Mouse (Mus musculus) liver, embryonic 14.5 days (tissue): ENCODE measurements at regions not wholly inside any gene's neighbourhood (a gene's known extent, or its start where the extent isn't known, plus 50 kb on each side); places are given as distances from the start of the nearest gene placed in this dataset.

ENCODE experiments used
- ATAC-seq: fragments of 200-750 bp; cut with Nextera tagmentation; 2 replicates; pipeline ENCODE4 v1.8.0; 2017; ENCODE audit warnings: moderate number of reproducible peaks, mild to moderate bottlenecking, moderate library complexity; ENCODE audit not compliant: insufficient read depth
- DNase-seq, 3 experiments: peaks; one replicate each; pipeline ENCODE4 v3.0.0-alpha.2; 2012 to 2013; ENCODE audit warnings: low read depth in 3 of 3, low spot score in 3 of 3
- H3K27ac ChIP-seq: fragments of 300-500 bp; sonication (generic); 2 replicates; pipeline ENCODE4 v1.5.1; 2014; ENCODE audit warnings: moderate library complexity, mild to moderate bottlenecking, control low read depth, inconsistent platforms
- H3K27me3 ChIP-seq: fragments of 300-500 bp; sonication (generic); 2 replicates; pipeline ENCODE4 v1.6.1; 2014; ENCODE audit warnings: mild to moderate bottlenecking, low read length, moderate library complexity; ENCODE audit not compliant: control insufficient read depth, insufficient read depth
- H3K36me3 ChIP-seq: fragments of 300-500 bp; sonication (generic); replicated peaks from 2 replicates; pipeline ENCODE4 v1.6.1; 2014; ENCODE audit warnings: low read depth; ENCODE audit not compliant: control insufficient read depth, insufficient read depth
- H3K4me1 ChIP-seq, 2 experiments: fragments of 200-500 bp in 1 of 2; fragments of 300-500 bp in 1 of 2; sonication (generic) in 1 of 2; replicated peaks; 2 replicates each; pipeline ENCODE4 v1.6.1; 2012 to 2014; ENCODE audit warnings: antibody characterized with exemption in 1 of 2, inconsistent platforms in 1 of 2, low read length in 1 of 2; ENCODE audit not compliant: control insufficient read depth in 2 of 2, insufficient read depth in 2 of 2
- H3K4me2 ChIP-seq: fragments of 300-500 bp; sonication (generic); 2 replicates; pipeline ENCODE4 v1.6.1; 2014; ENCODE audit warnings: low read depth, mild to moderate bottlenecking, control low read depth, moderate library complexity
- H3K4me3 ChIP-seq, 2 experiments: fragments of 200-500 bp in 1 of 2; fragments of 300-500 bp in 1 of 2; sonication (generic) in 1 of 2; 2 replicates each; pipeline ENCODE4 v1.5.1; 2012 to 2014; ENCODE audit warnings: low read depth in 2 of 2, low read length in 2 of 2, mild to moderate bottlenecking in 2 of 2, control low read depth in 1 of 2, inconsistent platforms in 1 of 2, moderate library complexity in 1 of 2; ENCODE audit not compliant: insufficient read depth in 1 of 2
- H3K9ac ChIP-seq: fragments of 300-500 bp; sonication (generic); replicated peaks from 2 replicates; pipeline ENCODE4 v1.6.1; 2014; ENCODE audit warnings: mild to moderate bottlenecking, control low read depth, moderate library complexity
- H3K9me3 ChIP-seq: fragments of 300-500 bp; sonication (generic); 2 replicates; pipeline ENCODE4 v1.6.1; 2016; ENCODE audit warnings: low read length, mixed read lengths; ENCODE audit not compliant: control insufficient read depth
- CTCF ChIP-seq: IDR thresholded peaks from 2 replicates; pipeline ENCODE4 v1.5.1; 2016; ENCODE audit warnings: antibody characterized with exemption, low read depth, control low read depth
- EP300 ChIP-seq: IDR thresholded peaks from 2 replicates; pipeline ENCODE4 v1.6.1; 2016; ENCODE audit warnings: antibody characterized with exemption, low read depth
- WGBS: fragments of 180-500 bp; shearing (Covaris S2); extraction: QIAGEN DNeasy Blood & Tissue Kit; methylation state at CpG from one replicate; pipeline ENCODE4 v1.1.7; 2014; ENCODE audit not compliant: insufficient replicate concordance; 5-methylcytosine and 5-hydroxymethylcytosine counted together

- H3K27ac ChIP-seq: no peak overlapping the region
- WGBS: 62% methylated on average over 7 of the region's 7 CpGs
- H3K4me1 ChIP-seq: no peaks in the 10 kb centered on the region
- H3K36me3 ChIP-seq: no peaks in the 10 kb centered on the region
- H3K9me3 ChIP-seq: no peaks in the 10 kb centered on the region
- DNase-seq: no peak
- no peaks in the 10 kb centered on the region; the same call in 1 of the 2 replicates for H3K27me3 ChIP-seq
- no peak overlapping the region for H3K4me3 ChIP-seq
- H3K4me2 ChIP-seq: no peak overlapping the region
- no peak for TF ChIP-seq EP300
- no peak for TF ChIP-seq CTCF
- ATAC-seq: no peak
- no peak overlapping the region for H3K9ac ChIP-seq
These were observed 51.9 kb upstream of the Dars start for GRCm38 (mm10) chr1:128469054-128469453.
